Mouse (Mus musculus) adipocyte (in vitro differentiated cells): ENCODE data around the gene Ccnl1.
A peak's percentile ranks its signal among the peaks of the same experiment; 100 is the strongest.

ENCODE experiments used
- DNase-seq: peaks from one replicate; pipeline ENCODE4 v3.0.0-alpha.2; 2016; ENCODE audit warnings: low spot score

The Ccnl1 gene

DNA sequence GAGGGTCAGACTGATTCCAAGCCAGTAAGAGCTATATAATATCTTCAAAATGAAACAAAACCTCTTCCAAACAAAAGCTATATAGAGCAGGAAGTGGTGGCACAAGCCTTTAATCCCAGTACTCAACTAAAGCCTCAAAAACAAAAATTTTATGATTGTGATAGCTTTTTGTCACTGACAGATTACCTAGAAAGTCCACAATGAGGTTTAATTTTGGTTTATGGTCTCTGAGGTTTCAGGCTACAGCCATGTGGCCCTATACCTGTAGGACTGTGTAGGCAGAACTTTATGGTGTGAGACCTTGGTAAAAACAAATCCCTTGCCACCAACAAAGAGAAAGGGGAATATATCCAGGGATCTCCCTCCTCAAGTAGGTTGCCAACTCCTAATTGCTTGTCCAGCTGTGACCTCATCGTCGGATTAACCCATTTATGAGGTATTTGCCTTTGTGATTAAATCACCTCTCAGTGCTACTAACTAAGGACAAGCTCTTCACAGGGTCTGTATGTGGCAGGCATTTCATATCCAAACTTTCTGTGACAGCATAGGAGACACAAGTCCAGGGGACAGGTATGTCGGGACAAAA, 1.5 kb upstream of the Ccnl1 start:
- no peak for DNase-seq

DNA sequence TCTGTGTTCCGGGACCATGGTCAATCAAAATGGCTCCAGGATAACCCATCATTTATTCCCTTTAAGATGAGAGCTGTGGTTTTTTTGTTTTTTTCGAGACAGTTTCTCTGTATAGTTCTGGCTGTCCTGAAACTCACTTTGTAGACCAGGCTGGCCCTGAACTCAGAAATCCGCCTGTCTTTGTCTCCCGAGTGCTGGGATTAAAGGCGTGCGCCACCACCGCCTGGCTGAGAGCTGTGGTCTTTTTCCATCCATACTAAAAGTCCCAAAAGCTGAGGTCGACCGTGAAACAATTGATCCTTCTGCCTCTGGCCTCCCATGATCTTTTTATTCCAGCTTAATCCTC, 764 bp upstream of the Ccnl1 start:
- DNase-seq: no peak

DNA sequence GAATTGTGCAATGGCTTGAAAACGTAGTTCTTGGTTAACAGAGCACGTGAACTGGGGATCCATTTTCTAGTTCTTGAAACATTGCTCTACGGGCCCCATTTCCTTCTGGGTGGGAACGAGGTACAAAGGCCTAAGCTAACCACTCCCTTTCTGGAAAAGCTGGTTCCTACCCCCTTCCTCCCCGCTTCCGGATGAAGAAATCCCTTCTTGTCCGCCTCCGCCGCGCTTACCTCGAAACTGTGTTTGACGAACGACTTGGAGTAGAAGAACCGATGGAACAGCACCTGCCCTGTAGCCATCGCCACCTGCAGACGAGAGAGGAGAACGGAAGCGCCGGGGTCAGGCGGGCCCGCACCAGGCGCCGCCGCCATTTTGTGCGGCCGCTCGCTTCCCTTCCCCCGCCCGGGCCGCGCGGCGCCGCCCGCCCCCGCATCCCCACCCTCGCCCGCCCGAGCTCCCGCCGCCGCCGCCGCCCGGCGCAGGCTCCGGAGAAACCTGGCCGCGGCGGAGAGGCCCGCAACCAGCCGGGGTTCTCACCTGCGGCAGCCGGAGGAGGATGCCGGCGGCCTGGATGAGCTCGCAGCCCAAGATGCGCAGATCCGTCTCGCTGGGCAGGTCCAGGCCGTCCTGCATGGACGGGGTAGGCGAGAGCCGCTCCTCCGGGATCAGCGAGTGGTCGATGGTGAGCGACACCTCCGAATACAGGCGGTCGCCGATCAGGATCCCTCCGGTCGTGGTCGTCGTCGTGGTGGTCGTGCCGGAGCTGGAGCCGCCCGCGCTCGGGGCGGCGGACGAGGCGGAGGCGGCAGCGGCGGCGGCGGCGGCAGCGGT, 563 bp downstream of the Ccnl1 start:
- peak; percentile 77 for DNase-seq

DNA sequence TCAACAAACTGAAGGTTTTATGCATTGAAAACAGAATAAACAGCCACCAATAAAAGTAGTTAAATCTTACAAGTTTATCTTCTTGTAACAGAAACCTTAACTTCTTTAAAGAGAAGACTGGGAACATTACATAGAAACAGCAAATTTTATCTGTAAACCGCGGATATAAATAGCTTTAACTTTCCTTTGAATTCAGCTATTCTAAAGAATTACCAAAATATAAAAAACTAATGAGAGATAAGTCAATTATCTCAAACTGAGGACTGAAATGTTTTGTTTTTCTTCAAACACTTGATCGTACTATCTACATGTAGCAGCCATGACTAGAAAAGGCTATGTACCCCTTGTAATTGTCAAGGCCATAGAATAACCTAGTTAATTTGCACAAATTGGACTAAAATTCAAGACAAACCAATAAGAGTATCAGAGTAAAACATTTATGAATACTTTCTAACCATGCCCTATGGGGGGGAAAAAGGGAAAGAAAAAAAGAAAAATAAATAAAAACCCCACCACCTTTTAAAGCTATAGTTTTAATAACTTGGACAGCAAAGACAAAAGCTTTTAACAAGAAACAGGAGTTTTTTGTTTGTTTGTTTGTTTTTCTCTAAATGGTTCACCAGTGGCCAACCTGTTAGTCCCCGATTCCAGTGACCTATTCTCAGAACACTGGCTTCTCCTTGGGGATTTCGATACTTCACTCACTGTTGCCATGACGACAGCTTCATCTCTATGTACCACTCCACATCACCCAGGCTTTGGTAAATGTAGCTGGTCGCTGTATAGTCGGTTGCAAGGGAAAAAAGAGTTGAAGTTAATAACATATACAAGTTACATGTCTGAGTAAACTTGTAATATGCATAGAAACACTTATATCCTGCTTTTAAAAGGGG, 3.3 kb downstream of the Ccnl1 start:
- DNase-seq: peak; percentile 48

DNA sequence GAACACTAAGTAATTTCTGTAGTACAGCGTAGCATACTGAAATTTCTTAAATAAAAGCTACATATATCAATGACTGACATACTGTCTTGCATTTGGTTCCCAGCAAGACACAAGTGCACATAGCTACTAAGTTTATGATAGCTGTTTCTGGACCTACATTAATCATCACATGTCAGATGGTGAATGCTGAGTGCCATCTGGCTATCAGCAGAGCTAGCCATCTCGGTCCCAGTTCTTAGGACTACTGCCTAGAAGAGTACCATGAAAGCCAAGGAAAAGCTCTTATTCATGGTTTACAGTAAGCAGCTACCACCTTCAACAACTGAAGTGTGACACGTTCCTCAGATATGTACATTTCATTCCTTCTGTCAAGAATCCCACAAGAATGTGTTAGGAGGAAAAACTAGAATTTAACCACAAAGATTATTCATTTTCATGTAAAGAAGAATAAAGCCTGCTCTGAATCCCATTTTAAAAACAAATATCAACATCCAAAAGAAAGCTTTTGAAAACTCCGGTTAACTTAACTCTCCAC, 7.2 kb downstream of the Ccnl1 start:
- DNase-seq: no peak

DNA sequence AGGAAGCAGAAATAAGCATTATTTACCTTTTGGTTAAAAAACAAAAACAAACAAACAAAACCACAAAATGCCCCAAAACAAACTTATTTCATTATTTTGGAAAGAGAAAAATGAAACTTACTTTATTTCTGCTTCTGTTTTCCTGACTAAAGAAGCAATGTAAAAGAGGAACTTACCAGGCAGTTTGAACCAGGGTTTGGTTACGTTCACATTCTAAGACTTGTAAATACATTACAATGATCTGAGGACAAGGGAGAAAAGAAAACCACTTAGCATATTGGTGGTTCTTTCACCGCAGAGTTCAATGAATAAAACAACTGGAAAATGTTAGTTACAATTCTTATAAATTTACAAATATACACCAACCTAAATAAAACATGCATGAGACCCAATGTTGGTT, 7.7 kb downstream of the Ccnl1 start:
- DNase-seq: no peak

DNA sequence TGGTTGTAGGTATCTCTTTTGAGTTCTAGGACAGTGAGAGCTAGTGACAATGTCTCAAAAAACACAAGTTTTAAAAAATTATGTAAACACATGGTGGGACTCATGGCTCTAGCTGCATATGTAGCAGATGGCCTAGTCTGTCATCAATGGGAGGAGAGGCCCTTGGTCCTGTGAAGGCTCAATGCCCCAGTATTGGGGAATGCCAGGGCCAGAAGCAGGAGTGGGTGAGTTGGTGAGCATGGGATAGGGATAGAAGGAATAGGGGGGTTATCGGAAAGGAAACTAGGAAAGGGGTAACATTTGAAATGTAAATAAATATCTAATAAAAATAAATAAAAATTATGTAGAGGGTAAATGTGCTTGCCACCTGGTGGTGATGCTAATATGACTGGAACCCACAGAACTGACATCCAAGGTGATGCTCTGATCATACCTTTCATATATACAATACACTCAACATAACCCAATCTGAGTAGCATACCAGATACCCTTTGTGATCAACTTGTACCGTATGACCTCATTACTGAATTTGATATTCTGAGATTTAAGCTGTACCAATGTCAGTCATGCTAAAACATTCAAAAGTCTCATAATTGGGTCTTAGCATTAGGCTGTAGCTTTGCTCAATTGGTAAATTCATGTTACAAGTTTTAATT, 12.6 kb downstream of the Ccnl1 start:
- DNase-seq: no peak

DNA sequence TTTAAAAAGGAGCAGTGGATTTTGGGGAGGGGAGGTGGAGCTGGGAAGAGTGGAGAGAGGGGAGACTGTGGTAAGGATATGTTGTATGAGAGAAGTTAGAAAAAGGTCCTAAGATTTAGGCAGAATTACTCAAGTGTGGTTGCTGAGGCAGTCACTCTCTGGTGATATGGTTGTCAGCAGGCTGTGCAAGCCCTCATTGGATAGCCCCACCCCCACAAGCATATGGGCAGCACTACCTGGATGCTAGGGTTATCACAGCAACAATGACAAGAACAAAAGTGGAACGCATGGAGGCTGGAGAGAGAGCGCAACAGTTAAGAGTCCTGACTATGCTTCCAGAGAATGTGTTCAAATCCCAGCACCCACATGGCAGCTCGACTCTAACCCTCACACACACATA, 13.3 kb downstream of the Ccnl1 start:
- no peak for DNase-seq

DNA sequence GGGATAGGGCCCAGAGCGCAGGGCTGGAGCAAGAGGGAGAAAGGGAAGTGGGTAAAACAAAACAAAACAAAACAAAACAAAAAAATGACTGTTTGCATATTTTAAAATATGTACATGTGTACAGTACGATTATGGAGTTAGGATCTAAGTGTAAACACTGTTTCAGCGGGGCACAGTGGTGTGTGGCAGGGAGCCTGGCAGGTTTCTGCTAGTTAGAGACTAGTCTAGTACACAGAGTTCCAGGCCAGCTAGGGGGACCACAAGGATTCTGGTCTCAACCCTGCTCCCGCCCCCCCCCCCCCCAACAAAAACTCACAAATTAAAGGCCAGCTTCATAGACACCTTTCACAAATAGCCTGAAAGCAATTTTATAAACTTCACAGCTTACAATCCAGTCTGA, 14.6 kb downstream of the Ccnl1 start:
- DNase-seq: no peak

DNA sequence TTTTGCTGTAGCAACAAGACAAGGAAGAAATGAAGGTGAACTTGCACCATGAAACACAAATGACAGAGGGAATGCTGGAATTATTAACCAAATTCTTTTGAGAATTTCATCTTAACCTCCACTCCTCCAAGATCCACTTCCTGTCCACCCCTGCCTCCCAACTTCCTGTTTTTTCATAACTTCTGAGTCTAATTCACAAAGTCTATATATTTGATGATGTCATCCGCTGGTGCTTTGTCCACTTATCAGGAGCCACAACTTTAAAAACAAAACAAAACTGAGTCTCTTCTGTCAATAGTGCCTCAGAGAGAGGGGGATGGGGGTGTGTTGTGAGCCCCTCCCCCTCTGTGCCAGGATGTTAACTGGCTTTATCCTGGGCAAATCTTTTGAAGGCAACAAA, 17.0 kb downstream of the Ccnl1 start:
- no peak for DNase-seq

DNA sequence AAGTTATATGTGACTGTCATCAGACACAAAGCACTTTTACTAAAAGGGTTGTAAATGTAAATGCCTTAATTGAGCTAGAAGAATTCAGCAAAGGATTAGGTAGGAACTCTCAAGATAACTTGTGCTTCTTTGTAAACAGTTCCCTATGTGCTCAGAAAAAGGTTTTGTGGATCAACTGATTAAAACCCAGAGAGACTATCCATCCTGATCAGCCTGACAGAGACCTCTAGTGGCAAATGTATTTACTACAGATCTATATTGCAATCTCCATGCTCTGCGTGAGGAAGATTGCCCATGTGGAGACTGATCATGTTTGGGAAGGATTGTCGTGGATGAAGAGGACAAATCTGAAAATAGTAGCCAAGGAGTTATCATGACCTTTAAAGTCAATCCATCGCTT, 19.8 kb downstream of the Ccnl1 start:
- DNase-seq: peak; percentile 71

DNA sequence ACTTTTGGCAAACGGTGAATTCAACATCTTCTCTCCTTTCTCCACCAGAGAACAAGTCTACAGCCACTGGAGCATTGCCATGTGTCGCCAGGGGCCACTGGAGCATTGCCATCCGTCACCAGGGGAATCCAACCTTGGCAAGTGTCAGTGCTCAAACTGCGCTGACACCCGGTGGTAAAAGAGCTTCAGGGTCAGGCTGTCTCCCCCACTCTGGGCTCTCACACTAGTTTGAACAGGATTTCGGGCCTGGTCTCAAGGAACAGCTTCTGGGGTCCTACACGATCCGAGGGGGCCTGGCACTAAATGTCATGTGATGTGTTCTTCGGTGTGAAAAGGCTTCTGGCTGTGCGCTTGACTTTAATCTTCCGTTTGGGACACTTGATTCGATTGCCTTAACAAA, 21.7 kb downstream of the Ccnl1 start:
- DNase-seq: peak; percentile 36

DNA sequence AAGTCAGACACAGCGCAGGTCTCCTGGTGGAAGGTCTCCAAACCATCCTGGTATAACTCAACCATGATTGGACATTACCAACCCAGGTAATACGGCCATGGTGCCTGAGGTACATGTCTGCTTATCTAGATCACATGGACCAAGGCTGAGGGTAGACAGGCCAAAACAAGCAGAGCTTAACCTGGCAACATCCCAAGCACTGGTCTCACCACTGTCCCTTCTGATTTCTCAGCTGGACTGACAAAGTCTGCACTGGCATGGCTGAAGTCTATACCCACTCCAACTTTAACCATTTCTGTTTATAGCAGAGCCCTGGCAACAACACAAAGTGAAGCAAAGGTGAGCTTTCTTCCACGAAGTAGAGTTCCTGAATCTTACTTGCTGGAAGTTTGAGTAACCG, 22.9 kb downstream of the Ccnl1 start:
- DNase-seq: peak; percentile 53

DNA sequence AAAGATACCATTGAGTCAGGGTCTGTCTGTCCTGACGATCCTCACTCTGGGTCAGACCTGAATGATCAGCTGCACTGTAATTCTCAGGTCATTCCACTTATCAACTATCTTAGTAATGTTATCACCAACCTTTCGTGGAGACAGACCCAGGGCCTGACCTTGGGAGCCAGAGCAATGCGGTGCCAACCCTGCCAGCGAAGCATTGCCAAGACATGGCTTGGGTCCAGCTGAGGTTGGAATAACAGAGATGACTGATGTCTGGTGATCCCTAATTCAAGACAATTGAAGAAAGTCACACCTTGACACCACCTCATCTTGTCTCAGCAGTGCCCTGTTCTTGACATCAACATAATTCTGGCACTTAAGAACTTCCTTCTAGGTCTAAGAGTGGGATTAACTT, 24.3 kb downstream of the Ccnl1 start:
- DNase-seq: no peak

DNA sequence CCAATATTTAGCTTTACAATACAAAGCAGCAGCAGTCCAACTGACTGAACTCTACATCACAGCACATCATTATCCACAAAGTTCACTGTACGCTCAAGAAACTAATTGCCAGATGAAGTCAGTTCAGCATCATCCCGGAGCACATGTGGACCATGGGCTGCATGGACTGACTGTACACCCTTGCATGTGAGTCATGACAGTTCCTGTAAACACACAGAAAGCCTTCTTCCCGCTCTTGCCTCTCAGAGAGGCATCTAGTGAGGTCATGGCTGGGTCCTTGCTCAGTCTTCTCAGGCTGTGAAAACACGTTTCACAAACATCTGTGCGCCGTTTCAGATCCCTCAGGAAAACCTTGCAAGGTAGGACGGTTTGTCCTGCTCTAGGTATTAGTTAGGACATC, 26.5 kb downstream of the Ccnl1 start:
- DNase-seq: no peak

DNA sequence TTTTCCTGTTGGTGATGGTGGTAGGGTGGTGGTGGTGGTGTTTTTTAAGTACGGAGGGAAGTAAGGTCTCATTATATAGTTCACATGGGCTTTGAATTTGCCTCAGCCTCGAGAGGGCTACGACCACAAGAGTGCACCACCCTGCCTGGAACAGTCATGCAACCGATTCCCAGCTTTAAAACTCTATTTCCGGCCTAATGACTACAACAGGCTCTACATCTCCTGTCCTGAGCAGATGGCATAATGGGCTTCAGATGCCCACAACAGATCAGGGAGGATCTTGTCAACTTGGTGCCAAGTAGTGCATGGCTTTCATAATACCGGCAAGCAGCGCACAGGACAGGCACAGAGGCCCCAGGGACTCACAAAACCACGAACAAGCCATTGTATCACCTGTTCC, 27.4 kb downstream of the Ccnl1 start:
- no peak for DNase-seq

DNA sequence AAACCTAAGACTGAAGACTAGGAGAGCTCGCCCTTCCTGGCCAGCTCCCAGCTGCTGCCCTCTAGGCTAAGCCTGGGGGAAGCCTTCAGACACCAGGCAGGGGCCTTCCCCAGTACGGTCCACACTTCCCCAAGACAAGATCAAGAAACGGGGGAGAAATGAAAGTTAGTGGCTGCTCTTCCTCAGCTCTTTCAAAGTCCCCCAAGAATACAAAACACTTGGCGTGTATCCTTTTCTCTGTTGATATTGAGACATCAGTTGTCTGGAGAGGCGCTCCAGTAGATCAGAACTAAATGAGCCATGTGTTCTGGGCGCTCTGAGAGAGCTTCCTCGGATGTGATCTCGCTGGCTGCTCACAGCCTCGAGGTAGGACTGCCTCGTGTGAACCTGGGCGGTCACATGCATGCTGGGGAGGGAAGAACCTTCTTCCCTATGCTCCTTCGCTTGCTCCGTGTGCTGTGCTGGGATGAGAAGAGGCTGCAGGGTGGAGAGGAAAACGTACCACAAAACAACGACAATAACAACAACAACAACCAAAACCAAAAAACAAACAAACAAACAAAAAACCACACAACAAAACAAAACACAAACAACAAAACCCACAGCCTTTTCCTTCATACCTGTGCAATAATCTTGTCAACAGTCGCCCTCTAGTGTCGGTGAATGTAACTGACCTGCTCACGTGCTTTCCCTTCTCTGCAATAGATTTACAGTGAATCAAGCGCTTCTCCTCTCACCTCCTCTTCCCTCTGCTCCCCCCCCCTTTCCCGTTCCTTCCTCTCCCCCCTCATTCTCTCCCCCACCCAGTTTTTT, 28.0 kb downstream of the Ccnl1 start:
- peak; percentile 90 for DNase-seq

DNA sequence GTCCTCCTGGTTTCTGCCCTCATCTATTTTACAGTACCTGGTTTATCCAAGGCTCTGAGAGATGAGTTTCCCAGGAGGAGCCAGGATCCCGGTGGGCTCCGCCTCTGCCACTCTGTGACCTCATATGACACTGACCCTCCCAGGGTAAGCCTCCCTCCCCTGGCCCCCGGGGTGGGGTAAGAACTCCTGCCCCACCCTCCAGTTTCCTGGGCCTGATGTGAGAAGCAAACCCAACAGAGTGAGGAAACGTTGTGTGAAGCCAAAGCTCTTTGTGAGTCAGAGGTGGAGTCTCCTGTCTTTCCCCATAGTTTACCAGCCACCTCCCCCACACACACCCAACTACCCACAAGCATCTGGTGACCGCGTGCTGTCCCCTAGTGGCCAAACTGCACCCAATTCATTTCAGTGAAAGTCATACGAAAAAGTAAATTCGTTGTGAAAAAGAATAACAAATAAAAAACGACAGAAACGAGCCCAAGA, 28.7 kb downstream of the Ccnl1 start:
- DNase-seq: peak; percentile 98

DNA sequence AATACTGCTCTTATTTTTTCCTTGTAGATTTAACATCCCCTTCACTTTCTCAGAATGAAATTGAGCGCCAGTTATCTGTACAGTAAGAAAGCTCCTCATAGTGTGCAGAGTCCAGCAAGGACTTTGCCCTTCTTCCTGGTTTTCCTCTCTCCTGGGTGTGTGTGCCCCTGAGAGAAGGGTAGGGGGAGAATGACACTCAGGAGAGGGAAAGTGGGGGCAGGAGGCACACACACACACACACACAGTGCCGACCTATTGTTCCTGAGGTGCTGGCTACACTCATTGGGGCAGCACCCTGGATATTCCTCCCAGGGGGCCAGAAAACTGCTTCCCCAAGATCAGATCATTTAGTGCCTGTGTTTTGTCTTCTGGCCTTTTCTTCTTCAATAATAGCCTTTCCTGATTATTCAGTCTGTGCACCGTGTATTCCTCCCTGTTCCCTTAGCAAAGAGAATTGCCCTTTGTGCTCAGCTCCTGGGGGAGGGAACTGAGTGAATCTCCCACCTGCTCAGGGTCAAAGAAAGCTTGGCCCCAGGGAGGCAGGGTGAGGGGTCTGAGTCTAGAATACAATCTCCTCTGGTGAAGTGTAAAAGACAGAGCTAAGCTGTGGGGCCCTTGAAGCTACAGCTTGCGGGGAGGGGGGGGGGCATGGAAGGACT, 29.3 kb downstream of the Ccnl1 start:
- DNase-seq: no peak

DNA sequence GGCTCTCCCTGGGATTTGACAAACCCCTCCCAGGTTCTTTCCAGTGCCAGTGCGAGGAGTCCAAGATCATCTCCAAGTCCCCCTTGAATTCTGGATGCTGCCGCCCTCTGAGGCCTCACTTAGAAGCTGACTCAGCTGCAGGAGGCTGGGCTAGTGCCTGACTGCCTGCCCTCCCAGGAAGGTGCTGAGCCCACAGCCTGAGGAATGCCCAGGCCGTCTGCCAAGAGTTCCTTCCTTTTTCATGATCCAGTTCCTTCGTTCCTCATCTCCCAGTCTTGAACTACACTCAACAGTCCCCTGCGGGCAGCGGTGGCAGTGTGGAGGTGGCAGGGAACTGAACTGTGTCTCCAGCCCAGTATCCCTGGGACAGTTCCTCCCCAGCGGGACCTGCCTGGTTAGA, 30.4 kb downstream of the Ccnl1 start:
- DNase-seq: peak; percentile 95

DNA sequence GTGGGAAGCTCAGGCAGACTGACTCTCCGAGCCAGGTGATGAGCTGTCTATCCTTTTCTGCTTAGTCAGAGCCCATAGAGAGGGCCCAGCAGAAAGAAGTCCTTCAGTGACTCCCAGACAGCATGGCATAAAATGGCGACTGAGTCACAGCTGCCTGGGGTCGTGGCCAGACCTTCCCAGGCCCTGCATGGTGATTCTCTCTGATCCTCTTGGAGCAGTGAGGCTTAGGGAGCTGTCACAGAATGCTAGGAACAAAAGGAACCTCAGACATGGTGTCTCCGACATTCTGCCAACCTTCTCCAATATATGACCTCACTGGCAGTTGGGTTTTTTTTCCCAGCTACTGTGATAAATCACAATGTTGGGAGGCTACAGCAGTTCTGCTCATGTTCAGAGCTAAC, 30.9 kb downstream of the Ccnl1 start:
- no peak for DNase-seq
